Mouse (Mus musculus) right cerebral cortex, postnatal 10 days (tissue): ENCODE measurements around the gene Armc9.

Experiments used
- DNase-seq, 2 experiments: peaks; one replicate each; pipeline ENCODE4 v3.0.0; 2021; ENCODE audit warnings: low spot score in 2 of 2

The Armc9 gene

GRCm38 (mm10) chr1:86311467-86312005 lies 157.0 kb downstream of the Armc9 start:
- no peak for DNase-seq

GRCm38 (mm10) chr1:86312269-86312668 lies 157.7 kb downstream of the Armc9 start:
- DNase-seq = no peak

GRCm38 (mm10) chr1:86313096-86313771 lies 158.7 kb downstream of the Armc9 start:
- DNase-seq = no peak

- no peak for DNase-seq
Measured at GRCm38 (mm10) chr1:86313772-86314125, 159.2 kb downstream of the Armc9 start.

GRCm38 (mm10) chr1:86320822-86321413 lies 166.3 kb downstream of the Armc9 start:
- no peak for DNase-seq
